Mouse (Mus musculus) bone marrow, adult 2 months (tissue): ENCODE measurements at regions not wholly inside any gene's neighbourhood (a gene's known extent, or its start where the extent isn't known, plus 50 kb on each side); places are given as distances from the start of the nearest gene placed in this dataset.

ENCODE experiments used
- CTCF ChIP-seq: fragments of 200-500 bp; IDR thresholded peaks from 2 replicates; pipeline ENCODE4 v1.5.1; 2011; ENCODE audit warnings: low read length, control low read depth; ENCODE audit not compliant: control insufficient read depth, insufficient read depth
- POLR2A ChIP-seq: fragments of 200-500 bp; IDR thresholded peaks from 2 replicates; pipeline ENCODE4 v1.6.1; 2011; ENCODE audit warnings: low read depth, mild to moderate bottlenecking, control low read depth, low read length, borderline replicate concordance; ENCODE audit not compliant: control insufficient read depth

- TF ChIP-seq POLR2A (no peak), CTCF (no peak)
These were observed 125.7 kb downstream of the H2afy start for GRCm38 (mm10) chr13:56010416-56010815.
